Mouse (Mus musculus): ENCODE results near the gene Gpr176. TPM values are rescaled to one million over a fixed set of nuclear protein-coding genes. Genes with fewer than 3 reads are reported as not detected.

Gene Gpr176
- total RNA-seq, 2 experiments from 2014 or later = 0.10 to 0.11 TPM

- no peak for DNase-seq (ENCODE audit: low spot score)
- intact Hi-C loops (cut with DNase I) = no loop called here
Observed at GRCm38 (mm10) chr2:118257094-118257493, 116.1 kb downstream of the Gpr176 start.

GRCm38 (mm10) chr2:118256621-118257053, 116.6 kb downstream of the Gpr176 start, which contains the start of gene Fsip1:
TSS of gene Fsip1 (minus strand) at chr2:118256966.
- intact Hi-C loops (cut with DNase I) = no loop called here
- DNase-seq (ENCODE audit: low spot score) = peak; percentile 39

- intact Hi-C loops (cut with DNase I) = no loop called here
- no peak for DNase-seq (ENCODE audit: low spot score)
Observed at GRCm38 (mm10) chr2:118254516-118254915, 118.7 kb downstream of the Gpr176 start.

GRCm38 (mm10) chr2:118248966-118249365, 124.3 kb downstream of the Gpr176 start:
- DNase-seq (ENCODE audit: low spot score) = no peak
- intact Hi-C loops (cut with DNase I) = loop anchor here (10.0 kb wide), 2 partner anchors 134 to 794 kb away; partner anchors contain the start of gene Thbs1

GRCm38 (mm10) chr2:118248016-118248415, 125.2 kb downstream of the Gpr176 start:
- no peak for DNase-seq (ENCODE audit: low spot score)
- intact Hi-C loops (cut with DNase I) = loop anchor here (10.0 kb wide), 2 partner anchors 133 to 793 kb away; partner anchors contain the start of gene Thbs1

- intact Hi-C loops (cut with DNase I) = loop anchor here (2.0 to 10.0 kb wide), 4 partner anchors 45 to 791 kb away; partner anchors contain the start of gene Thbs1
- peak; percentile 6 for DNase-seq (ENCODE audit: low spot score)
Observed at GRCm38 (mm10) chr2:118245914-118246313, 127.3 kb downstream of the Gpr176 start.

- intact Hi-C loops (cut with DNase I) = no loop called here
- DNase-seq (ENCODE audit: low spot score) = no peak
Observed at GRCm38 (mm10) chr2:118236196-118236595, 137.0 kb downstream of the Gpr176 start.

- DNase-seq (ENCODE audit: low spot score) = no peak
- intact Hi-C loops (cut with DNase I) = no loop called here
Observed at GRCm38 (mm10) chr2:118235614-118236013, 137.6 kb downstream of the Gpr176 start.

GRCm38 (mm10) chr2:118230544-118230943, 142.7 kb downstream of the Gpr176 start:
- no peak for DNase-seq (ENCODE audit: low spot score)
- intact Hi-C loops (cut with DNase I) = no loop called here

- DNase-seq (ENCODE audit: low spot score) = no peak
- intact Hi-C loops (cut with DNase I) = no loop called here
Observed at GRCm38 (mm10) chr2:118228486-118229079, 144.6 kb downstream of the Gpr176 start.

Small RNAs within 50 kb of the gene (microRNA-seq; reads per million reads assigned to microRNA genes)
- gene Gm22800 = not detected

Other genes with a start within 250 kb of the Gpr176 start
- gene Fsip1, start 116.5 kb downstream of the Gpr176 start, total RNA-seq (2021) = not detected
- gene Eif2ak4, start 15.2 kb upstream of the Gpr176 start, total RNA-seq (2021) = 1 to 10 TPM; 5.6 to 6.4 TPM
- 100 to 1,000 TPM; 107 to 116 TPM for gene Srp14, start 106.3 kb upstream of the Gpr176 start, total RNA-seq (2021)
- 10 to 100 TPM in 1 of 2 experiments, 1 to 10 TPM in 1; 7.3 to 11.5 TPM for gene Bmf, start 176.3 kb upstream of the Gpr176 start, total RNA-seq (2021)
- 1 to 10 TPM; 1.9 to 2.2 TPM for gene Bub1b, start 224.8 kb upstream of the Gpr176 start, total RNA-seq (2021)